Mouse (Mus musculus): ENCODE measurements around the gene Dusp14.
A peak's percentile ranks its signal among the peaks of the same experiment; 100 is the strongest.

Dusp14 gene

DNA sequence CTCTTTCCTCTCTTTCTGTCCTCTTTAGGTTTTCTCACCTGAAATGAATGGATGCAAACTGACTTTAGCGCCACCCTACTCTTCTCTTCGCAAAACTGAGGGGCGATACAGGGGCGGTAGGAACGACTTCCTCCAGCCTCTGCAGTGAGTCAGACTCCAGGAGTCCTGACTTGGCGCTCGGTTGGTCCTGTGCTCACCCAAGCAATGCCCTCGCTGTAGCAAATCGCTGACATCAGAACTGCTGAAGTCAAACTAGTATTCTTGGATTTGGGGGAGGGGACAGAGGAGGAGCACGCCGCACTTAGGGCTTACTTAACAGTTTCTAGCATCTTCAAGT lies at the start of gene Dusp14:
Dusp14 (minus strand) TSS at position 228 of the 337 bp plus-strand sequence.
- no peak for DNase-seq (ENCODE audit: low read depth)

DNA sequence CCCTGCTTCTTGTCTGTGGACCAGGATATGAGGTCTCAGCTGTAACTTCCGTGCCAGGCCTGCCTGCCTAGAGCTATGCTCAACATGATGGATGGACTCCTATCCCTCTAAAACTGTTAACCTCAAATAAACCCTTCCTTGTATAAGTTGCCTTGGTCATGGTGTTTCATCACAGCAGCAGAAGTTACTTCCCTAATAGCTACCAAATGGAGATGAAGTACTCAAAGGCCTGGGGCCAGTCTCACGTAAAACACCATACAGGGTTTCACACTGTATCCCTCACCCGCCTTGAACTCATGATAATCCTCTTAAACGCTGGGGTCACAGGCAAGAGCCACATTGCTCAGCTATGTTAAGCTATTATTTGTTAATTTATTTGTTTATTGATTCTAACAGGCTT lies 48.4 kb upstream of the Dusp14 start:
- peak; percentile 40 for DNase-seq (ENCODE audit: low read depth)

DNA sequence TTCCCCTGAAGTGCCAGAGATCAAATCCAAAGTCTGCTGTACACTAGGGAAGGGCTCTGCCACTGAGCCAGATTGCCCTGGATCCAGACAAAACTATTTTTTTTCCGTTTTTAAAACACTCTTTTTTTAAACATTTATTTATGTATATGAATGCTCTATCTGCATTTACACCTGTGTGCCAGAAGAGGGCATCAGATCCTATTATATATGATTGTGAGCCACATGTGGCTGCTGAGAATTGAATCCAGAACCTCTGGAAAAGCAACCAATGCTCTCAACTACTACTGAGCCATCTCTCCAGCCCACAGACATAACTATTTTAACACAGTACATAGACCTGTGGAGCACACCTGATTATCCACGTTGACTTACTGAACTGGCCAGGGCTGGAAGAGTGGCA lies 47.2 kb upstream of the Dusp14 start:
- peak; percentile 39 for DNase-seq (ENCODE audit: low read depth)

DNA sequence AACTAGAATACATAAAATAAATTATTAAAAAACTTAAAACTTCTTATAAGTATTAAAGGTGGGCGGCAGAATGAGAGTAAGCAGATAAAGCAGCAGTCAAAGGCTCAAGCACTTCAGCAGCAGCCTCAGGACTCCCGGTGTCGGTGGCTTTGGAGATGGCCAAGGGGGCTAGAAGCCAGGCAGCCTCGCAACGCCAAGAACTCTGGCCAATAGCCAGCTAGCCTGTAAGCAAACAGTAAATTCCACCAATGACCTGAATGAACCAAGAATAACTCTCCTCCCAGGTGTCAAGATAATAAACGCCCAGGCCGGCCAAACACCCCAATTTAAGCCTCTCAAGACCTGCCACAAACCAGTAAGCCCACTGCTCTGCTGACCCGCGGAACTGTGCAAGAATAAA lies 46.6 kb upstream of the Dusp14 start:
- no peak for DNase-seq (ENCODE audit: low read depth)

DNA sequence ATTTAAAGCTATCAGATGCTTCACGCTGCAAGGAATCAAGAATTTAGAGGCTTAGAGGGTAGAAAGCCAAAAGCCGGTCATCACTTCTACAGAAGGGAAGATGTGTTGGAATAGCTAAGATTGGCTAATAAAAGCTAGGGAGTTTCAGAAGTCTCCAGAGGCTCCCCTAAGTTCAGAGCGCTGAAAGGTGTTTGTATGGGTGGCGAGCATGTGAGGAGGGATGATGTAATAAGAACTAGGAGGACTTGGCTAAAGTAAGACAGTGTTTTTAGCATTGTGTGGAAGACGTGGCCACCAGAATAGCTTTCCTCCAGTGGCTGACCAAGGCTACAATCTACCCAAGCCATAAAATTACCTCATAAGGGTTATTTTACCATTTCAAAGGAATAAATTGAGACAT lies 44.6 kb upstream of the Dusp14 start:
- no peak for DNase-seq (ENCODE audit: low read depth)

DNA sequence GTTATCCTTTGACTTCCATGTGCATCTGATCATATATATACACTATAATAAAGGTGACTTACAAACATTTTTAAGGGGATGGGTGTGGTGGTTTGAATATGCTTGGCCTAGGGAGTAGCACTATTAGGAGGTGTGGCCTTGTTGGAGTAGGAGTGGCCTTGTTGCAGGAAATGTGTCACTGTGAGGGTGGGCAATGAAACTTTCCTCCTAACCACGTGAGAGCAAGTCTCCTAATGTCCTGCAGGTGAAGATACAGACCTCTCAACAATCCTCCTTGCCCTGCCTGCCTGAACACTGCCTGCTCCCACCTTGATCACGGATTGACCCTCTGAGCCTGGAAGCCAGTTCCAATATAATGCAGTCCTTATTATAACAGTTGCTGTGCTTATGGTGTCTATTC lies 38.1 kb upstream of the Dusp14 start:
- peak; percentile 33 for DNase-seq (ENCODE audit: low read depth)

DNA sequence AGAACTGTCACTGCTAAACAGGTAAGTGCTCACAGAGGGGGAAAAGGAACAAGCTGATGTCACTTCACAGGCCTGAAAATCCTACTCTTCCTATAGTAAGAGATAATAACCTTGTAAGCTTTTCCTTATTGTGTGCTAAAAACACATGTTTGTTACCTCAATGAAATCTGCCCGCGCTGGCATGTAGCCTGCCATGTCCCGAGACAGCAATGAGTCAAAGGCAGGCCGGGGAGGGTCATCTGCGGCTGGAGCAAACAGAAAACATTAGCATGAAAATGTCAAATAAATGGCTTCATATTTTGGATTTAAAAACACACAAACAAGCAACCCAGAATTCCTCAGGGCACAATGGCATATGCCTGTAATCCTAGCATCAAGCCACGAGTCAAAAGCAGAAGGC lies 35.0 kb upstream of the Dusp14 start:
- DNase-seq (ENCODE audit: low read depth), result no peak

DNA sequence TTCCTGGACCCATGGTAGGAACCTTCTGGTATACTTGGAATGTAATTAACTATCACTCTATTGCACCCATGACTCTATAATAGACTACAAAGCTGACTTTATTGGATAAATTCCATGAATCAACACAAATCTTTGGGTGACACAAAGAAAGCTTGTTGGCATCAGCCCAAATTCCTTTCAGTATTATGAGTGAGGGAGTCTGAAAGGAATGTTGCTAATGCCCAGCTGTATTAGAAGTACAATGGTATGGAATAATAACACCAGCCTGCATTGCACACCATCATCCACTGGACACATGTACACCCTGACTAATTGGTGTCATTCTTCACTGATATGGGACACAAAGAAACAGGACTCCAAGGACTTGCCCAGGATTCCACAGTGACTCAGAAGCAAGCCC lies 32.1 kb upstream of the Dusp14 start:
- no peak for DNase-seq (ENCODE audit: low read depth)

DNA sequence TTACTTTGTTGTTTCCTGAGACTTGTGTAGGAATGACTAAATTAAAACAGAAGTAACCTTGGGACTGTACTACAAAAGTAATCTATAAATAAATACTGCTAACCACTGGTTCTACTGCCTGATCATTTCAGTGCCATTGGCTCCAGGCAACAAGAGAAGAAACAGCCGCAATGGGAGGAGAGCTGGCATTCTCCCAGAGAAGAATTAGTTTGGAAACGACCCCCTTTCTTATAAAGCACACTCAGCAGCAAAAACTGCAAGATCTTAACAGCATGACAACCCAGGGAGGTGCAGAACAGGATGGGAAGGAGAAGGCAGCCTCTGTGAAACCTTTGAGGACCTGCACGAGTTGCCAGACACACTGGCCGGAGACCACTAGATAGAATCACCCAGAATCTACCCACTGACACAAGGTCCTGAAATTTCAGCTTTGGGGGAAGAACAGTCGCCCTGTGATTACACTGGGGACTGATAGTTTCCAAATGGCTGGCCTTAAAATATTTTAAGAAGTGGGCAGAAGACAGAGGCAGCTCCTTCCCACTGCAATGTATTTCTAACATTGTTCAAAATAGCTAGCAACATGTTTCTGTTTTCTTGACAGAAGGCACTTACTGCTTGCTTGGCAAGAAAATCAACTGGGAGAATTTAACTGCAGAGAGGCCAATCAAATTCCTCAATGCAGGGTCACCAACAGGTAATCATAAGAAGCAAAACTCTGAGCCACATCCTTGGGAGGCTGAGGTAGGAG lies 28.4 kb upstream of the Dusp14 start:
- DNase-seq (ENCODE audit: low read depth), result no peak

DNA sequence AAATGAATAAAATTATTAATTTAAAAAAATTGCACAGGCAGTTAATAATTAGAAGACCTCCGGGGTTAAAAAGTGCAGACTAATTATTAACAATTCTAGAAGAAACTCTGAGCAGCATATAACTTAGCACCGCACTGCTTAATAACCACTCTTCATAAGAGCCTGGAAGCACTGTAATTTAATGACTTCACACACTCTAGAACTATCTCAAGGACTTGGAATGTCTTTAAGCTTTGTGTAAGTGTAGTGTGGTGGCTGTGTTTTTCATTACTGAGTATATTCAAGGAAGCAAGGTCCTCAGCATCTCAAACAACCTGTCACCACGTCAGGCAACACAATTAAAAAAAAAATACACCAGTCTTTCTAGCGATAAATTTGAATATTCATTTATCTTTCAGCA lies 26.0 kb upstream of the Dusp14 start:
- no peak for DNase-seq (ENCODE audit: low read depth)

DNA sequence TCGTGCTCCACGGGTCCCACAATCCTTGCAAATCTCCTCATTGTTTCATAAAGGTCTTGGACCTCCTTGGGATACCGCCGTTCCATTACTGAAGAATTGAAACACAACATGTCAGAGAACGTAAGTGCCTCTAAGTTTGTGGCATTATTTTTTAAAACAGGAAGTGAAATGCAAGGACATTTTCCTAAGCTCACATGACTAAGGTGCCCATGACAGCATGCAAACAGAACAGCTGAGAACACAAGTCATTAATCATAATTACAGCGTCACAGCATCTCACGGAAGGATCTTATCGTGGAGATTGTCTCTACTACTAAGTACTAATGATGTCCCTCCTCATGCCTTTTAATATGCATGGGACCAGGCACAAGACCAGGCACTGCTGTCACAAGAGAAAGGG lies 21.5 kb upstream of the Dusp14 start:
- no peak for DNase-seq (ENCODE audit: low read depth)

DNA sequence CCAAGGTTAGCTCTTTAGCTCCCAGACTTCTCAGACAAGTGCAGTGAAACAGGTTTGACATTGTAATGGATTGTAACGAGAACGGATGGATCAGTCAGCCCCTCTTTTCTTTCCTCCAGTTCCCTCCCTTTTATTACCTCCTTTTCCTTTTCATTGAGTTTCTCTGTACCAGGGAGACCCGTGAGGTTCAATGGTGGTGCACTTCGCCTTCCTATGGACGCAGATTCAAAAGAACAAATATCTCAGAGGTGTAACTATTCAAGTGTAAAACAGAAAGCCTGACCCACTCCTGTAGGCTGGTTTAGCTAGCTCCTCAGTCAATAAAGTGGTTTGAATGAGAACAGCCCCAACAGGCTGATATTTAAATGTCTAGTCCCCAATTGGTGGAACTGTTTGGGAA lies 12.8 kb upstream of the Dusp14 start:
- DNase-seq (ENCODE audit: low read depth), result no peak

DNA sequence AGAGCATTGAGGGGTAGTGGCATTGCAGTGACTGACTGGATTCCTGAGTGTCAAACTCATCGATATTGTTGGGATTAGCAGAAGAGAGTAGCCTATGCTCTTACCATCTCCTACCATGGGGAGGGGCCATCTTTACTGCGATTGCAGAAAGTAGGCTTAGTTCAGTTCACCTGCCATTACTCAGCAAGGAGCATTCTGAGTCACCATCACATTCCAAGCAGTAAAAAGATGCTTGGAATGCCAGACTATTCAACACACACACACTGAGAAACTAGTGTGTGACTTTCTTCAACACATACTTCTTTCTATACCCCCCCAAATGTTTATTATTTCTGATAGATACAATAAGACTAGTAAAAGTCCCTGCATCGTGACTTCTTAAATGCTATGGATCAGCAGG lies 11.3 kb upstream of the Dusp14 start:
- no peak for DNase-seq (ENCODE audit: low read depth)

DNA sequence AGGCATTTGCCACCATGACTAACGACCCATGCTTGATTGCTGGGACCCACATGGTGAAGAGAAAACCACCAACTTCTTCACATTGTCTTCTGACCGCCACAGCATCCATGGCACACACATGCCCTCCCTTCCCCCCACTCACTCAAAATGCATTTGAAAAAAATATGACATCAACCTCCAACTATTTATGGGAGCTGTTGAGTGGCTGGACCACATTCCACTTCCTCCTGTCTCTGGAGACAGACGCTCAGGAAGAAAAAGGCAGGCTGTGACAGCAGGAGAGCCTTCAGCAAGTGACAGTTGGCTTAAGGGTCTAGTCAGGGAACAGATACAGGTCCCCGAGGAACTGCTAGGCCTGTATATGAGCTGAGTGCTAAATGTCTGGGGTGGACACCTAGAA lies 10.8 kb upstream of the Dusp14 start:
- DNase-seq (ENCODE audit: low read depth), result no peak

DNA sequence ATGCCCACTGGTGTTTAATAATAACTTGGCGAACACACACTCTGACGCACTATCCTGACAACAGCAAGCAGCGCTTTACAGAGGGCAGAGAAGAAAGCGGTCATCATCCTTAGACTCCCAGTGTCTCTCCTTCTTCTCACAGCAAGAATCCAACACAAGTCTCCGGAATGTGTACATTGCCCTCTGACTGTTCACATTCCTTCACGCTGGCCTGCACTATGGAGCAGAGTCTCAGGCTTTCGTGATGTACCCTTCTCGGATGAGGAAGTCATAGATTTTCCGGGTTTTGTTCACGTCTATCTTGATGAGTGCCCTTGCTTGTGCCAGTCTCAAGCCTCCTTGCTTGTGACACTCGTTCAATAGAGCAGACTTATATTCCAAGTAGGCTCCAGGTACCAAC lies 10.3 kb upstream of the Dusp14 start:
- no peak for DNase-seq (ENCODE audit: low read depth)

DNA sequence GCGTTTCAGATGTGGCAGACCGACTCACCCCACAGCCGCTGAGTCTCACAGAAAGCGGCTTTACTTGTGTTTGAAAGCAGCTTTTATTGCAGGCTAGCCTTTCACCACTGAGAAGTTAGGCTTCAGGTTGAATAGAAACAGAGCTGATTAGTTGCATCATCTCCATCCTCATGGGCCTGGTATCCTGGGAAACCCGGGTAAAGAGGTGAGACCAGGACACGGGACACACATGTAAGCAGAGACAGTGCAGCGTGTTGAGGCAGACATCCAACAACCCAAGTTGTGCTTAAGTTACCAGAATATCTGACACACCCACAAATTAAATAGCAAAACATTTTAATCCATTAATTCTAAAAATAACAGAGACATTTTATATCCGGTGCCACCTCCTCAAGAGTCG lies 9.5 kb upstream of the Dusp14 start:
- DNase-seq (ENCODE audit: low read depth), result no peak

DNA sequence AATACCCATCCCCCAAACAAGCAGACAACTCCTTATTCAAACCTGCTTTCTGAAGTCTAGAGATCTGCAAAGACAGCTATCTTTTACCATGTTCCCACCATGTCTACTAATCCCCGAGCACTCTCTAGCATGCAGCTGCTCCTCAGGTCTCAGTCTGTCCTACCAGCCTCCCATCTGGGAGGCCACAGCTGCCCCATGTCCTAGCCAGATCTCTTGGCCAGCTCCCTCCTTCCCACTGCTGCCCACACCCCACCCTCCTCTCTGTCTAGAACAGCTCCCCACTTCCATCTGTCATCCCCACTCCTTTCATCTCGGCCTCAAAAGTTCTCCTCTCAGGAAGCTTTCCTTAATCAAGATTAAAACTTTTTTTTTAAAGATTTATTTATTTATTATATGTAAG lies 7.9 kb upstream of the Dusp14 start:
- DNase-seq (ENCODE audit: low read depth), result no peak

DNA sequence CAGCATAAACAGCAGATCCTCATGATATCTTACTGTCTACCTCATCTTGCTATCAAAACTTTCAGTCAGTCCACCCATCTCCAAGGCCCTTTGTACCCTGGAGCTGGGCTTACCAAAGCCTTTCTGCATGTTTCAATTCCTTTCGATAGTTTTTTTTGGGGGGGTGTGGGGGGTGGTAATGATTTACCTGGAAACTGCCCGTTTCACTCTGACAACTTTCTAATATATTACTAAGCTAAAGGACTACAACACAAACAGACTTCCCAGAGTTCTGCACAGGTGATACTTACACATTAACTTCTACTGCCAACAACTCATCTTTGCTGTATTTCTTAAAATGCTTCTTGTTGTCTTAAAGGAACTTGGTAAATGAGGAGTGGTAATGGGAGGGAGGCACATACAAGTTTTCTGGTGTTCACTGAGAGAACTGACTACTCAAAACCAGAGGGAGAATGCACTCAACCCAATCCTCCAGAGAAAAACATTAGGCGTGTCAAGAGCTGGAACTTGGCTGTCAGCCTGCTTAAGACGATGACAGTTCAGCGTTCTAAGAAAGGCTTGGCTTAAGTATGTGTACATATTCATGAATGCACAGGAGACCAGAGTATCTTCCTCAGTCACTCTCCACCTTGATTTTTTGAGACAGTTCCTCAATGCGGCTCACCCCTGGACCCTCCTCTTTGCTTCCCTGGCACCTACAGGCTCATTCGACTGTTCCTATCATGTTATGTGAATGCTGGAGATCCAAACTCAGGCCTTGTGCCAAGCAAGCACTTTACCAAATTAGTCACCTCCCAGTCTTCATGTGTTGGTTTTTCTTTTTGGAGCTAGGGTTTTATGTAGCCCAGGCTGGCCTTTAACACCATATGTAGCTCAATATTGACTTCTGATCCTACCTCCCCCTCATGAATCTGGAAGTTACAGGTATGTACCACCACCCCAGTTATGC lies 5.0 kb upstream of the Dusp14 start:
- DNase-seq (ENCODE audit: low read depth), result no peak

DNA sequence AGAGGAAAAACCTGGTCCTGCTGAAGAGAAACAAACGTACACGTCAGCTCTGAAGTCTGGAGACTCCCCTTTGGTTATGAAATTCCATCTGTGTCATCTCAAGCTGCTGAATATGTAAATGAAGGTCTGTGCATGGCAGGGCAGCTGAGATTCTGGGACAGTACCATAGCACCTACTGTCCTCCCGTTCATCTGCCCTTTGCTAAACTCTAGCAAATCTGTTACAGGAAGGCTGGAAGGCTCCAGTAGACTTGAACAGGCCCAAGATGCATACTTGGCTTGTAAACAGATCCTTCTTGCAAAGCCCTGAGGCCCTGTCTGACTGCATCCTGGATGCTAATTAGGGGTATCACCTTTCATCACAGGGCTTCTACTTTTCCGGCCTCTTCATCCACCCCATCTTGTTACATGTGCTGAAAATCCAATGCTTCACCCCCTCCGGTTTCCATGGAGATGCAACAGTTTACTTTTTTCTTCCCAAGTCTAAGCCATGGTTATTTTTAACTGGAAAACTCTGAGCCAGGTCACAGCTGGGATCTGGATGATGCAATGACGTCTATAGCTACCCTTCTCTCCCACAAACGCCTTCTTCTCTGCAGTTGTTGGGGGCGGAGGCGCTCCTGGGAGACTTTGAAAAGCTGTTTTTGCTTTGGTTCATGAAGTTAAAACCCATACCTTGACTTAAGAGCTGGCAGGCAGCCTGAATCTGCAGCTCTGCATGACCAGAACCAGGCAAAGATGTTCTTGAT lies 4.0 kb upstream of the Dusp14 start:
- DNase-seq (ENCODE audit: low read depth), result peak; percentile 34

DNA sequence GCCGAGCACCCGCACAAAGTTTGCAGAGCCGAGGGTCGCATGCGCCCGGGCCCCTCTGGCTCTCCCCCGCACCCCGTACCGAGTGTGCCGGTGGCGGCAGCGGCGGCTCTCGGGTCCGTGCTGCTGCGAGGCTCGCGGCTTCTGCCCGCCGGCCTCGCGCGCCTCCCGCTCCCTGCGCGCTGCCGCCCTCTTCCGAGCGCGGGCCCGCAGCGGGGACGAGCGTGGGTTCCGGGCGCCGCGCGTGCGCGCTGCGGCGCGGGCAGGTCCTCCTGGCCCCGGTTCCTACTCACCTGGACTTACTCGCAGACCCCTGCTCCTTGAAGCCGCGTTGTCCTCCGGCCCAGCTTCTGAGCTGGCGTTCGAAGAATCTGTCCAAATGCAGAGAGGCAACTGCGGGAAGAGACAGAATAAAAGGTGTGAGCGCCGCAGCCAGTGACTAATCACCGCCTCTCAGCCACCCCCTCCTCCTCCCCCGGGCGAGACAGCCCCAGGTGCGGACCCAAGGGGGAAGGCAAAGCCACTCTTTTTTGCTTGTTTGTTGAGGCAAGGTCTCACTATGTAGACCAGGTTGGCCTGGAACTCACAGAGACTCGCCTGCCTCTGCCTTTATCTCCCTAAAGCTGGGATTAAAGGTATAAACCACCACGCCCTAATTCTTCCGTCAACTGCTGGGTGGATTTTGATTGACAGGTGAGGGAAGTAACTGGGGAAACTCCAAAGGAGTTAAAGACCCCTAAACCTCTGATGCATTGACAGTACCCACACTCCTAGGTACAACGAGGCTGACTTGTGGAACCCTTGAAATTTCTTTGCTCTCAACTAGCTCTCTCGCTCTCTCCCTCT lies 649 bp downstream of the Dusp14 start:
- no peak for DNase-seq (ENCODE audit: low read depth)

DNA sequence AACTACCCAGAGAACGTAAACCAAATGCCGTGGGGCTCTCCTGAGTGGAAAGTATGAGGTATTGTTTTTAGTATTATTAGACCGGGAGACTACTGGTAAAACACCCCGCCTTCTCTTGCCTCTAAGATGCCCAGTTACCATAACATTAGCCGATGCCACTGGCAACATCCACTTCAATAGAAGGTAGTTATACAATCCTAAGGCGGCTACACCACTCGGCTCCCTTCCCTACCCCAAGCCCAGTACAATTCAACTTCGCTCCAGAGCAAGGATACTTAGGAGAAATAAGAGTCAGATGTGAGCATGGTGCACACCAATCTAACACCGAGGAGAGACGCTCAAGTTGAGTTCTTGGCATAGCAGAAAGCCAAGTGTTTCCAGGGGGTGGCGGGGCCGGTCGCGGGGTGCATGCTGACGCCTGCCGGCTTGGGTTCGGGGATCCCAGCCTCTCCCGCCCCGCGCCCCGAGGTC lies 1.3 kb downstream of the Dusp14 start:
- no peak for DNase-seq (ENCODE audit: low read depth)
